Mouse (Mus musculus): ENCODE results near the gene Trim63. TPM values are rescaled to one million over a fixed set of nuclear protein-coding genes. Genes with fewer than 3 reads are reported as not detected.

Gene Trim63
- polyA plus RNA-seq, 1 experiment from 2014 or later: 0.11 TPM

DNA sequence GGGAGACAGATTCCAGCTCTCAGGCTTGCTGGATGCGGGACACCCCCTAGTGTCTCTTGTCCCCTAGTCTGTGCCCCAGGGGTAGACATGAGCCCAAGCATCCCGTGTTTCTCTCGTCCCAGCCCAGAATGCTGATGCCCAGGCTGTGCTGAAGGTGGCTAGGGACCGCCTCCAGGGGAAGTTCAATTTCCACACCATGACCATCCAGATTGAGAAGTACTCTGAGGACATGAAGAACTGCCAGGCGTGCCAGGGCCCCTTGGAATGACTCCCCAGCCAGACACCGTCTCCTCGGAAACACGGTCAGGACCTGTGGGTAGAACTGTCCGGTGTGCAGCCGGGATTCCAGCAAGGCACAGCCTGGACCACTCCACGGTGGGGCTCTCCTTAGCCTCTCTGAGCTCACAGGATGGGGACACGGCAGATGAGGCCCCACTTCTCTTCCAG is 37.4 kb downstream of the Trim63 start:
- Histone ChIP-seq H3K4me2 (ENCODE audit: low read length) (no peak overlapping the region), H3K4me3 (replicated peaks; ENCODE audit: low read depth, low read length) (no peak overlapping the region), H3K27ac (replicated peaks; ENCODE audit: low read depth, low read length) (no peak overlapping the region), H3K9ac (replicated peaks; ENCODE audit: low read length) (no peak overlapping the region), H3K9me3 (ENCODE audit: control insufficient read depth, low read length) (no peaks in the 10 kb centered on the region), H3K4me1 (ENCODE audit: control insufficient read depth, insufficient read depth, low read length) (0 out of 2 replicates have a peak, but pooled peaks cover 3% of the 10 kb centered on the region), H3K36me3 (ENCODE audit: control insufficient read depth, insufficient read depth, low read length) (no peaks in the 10 kb centered on the region), H3K27me3 (ENCODE audit: control insufficient read depth, insufficient read depth, low read length) (no peaks in the 10 kb centered on the region; the same call in 1 of the 2 replicates)
- WGBS: 54% methylated on average over 12 of the region's 12 CpGs
- no peak for ATAC-seq (ENCODE audit: low FRiP score, low TSS enrichment)
- DNase-seq: no peak

DNA sequence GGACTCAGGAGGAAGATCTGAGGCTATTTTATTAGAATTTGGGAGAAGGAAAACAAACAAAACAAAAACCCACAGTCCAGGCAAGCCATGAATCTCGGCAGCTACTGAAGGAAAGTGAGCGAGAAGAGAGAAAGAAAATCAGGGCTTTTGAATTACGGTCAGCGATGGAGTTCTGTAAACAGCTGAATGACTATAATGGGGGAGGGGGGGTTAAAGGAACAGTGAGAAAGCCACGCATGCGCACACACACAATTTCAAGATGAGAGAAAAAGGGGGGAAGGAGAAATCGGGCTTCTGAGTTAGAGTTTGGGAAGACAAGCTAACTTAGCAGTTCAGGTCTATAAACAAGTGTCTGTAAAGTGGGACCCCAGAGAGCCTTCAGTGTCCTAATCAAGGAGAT is 38.0 kb downstream of the Trim63 start:
- Histone ChIP-seq H3K4me2 (ENCODE audit: low read length) (no peak overlapping the region), H3K4me1 (ENCODE audit: control insufficient read depth, insufficient read depth, low read length) (0 out of 2 replicates have a peak, but pooled peaks cover 5% of the 10 kb centered on the region), H3K36me3 (ENCODE audit: control insufficient read depth, insufficient read depth, low read length) (no peaks in the 10 kb centered on the region), H3K4me3 (replicated peaks; ENCODE audit: low read depth, low read length) (no peak overlapping the region), H3K27ac (replicated peaks; ENCODE audit: low read depth, low read length) (no peak overlapping the region), H3K9ac (replicated peaks; ENCODE audit: low read length) (no peak overlapping the region), H3K27me3 (ENCODE audit: control insufficient read depth, insufficient read depth, low read length) (no peaks in the 10 kb centered on the region; the same call in 1 of the 2 replicates), H3K9me3 (ENCODE audit: control insufficient read depth, low read length) (no peaks in the 10 kb centered on the region)
- no peak for ATAC-seq (ENCODE audit: low FRiP score, low TSS enrichment)
- no peak for DNase-seq
- WGBS: 81% methylated on average over 7 of the region's 7 CpGs

DNA sequence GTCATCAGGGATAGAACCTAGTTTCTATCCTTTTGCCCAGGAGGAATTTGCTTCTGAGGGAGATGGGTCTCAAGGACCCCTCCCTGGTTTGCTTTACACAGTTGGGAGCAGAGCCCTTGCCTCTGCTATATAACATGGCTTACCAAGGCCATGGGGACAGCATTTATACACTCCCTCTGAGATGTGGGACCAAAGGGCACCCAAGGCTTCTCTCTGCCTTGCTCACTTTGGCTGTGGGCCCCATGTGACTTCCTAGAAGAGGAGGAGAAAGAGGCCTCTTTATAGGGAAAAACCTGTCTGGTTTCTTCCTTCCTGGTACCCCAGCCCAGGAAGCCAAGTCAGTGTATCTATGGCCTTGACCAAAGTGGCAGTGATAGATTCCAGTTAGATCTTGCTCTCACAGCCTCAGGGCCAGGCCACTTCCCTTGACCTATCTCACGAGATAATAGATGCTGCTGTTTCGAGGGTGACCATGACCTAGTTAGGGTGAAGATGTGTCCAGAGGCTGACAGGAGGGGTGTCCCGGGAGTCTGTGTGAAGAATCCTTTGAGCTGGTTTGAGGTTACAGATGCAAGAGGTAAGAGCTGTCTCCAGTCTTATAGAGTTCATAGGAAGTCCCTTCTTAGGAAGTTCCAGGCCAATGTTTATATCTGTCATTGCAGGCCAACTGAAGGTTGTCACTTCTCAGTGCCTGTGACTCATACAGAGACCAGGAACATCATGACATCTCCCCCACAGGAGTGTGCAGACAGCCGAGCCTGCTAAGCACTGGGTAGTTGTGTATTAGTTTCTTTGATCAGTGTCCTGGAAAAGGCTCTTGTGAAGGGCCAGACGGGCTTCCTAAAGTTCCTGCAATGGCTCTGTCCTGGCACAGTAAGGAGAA is 38.8 kb downstream of the Trim63 start:
- WGBS: 59% methylated on average over 5 of the region's 5 CpGs
- Histone ChIP-seq H3K4me1 (ENCODE audit: control insufficient read depth, insufficient read depth, low read length) (0 out of 2 replicates have a peak, but pooled peaks cover 5% of the 10 kb centered on the region), H3K4me2 (ENCODE audit: low read length) (no peak overlapping the region), H3K9ac (replicated peaks; ENCODE audit: low read length) (no peak overlapping the region), H3K9me3 (ENCODE audit: control insufficient read depth, low read length) (no peaks in the 10 kb centered on the region), H3K27ac (replicated peaks; ENCODE audit: low read depth, low read length) (no peak overlapping the region), H3K27me3 (ENCODE audit: control insufficient read depth, insufficient read depth, low read length) (no peaks in the 10 kb centered on the region; the same call in 1 of the 2 replicates), H3K4me3 (replicated peaks; ENCODE audit: low read depth, low read length) (no peak overlapping the region), H3K36me3 (ENCODE audit: control insufficient read depth, insufficient read depth, low read length) (no peaks in the 10 kb centered on the region)
- ATAC-seq (ENCODE audit: low FRiP score, low TSS enrichment): no peak
- DNase-seq: no peak

DNA sequence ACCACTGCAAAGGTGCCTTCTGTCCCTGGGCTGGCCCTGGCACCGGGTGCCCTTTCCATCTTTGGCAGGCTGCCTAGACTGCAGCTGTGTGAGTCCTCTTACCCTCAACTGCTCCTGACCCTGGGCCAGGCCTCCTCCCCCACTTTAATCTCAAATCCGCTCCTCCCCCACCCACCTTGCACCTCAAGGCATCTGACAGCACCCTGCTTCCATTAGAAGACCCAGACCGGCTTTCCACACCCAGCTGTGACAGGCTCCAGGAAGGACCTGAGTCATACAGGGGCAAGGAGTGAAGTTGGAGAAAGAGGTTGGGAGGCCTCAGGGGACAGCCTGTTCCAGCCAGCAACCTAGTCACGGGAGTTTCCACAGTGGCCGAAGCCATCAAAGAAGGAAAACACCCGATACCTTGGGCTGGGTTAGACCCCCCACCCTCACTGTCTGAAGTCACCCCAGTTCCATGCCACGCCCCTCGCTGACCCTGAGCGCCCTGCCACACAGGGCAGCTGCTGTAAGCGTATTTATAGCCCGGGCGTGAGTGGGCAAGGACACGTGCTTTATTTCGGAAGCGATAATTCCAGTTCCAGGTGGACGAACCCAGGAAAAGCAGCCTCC is 41.0 kb downstream of the Trim63 start:
- 0 out of 2 replicates have a peak, but pooled peaks cover 5% of the 10 kb centered on the region for H3K4me1 ChIP-seq (ENCODE audit: control insufficient read depth, insufficient read depth, low read length)
- no peak overlapping the region for H3K9ac ChIP-seq (replicated peaks; ENCODE audit: low read length)
- no peaks in the 10 kb centered on the region; the same call in 1 of the 2 replicates for H3K27me3 ChIP-seq (ENCODE audit: control insufficient read depth, insufficient read depth, low read length)
- no peaks in the 10 kb centered on the region for H3K9me3 ChIP-seq (ENCODE audit: control insufficient read depth, low read length)
- DNase-seq (no peak), ATAC-seq (ENCODE audit: low FRiP score, low TSS enrichment) (no peak)
- WGBS: 63% methylated on average over 16 of the region's 16 CpGs
- no peak overlapping the region for H3K4me2 ChIP-seq (ENCODE audit: low read length)
- no peaks in the 10 kb centered on the region for H3K36me3 ChIP-seq (ENCODE audit: control insufficient read depth, insufficient read depth, low read length)
- H3K4me3 ChIP-seq (replicated peaks; ENCODE audit: low read depth, low read length): no peak overlapping the region
- H3K27ac ChIP-seq (replicated peaks; ENCODE audit: low read depth, low read length): no peak overlapping the region

DNA sequence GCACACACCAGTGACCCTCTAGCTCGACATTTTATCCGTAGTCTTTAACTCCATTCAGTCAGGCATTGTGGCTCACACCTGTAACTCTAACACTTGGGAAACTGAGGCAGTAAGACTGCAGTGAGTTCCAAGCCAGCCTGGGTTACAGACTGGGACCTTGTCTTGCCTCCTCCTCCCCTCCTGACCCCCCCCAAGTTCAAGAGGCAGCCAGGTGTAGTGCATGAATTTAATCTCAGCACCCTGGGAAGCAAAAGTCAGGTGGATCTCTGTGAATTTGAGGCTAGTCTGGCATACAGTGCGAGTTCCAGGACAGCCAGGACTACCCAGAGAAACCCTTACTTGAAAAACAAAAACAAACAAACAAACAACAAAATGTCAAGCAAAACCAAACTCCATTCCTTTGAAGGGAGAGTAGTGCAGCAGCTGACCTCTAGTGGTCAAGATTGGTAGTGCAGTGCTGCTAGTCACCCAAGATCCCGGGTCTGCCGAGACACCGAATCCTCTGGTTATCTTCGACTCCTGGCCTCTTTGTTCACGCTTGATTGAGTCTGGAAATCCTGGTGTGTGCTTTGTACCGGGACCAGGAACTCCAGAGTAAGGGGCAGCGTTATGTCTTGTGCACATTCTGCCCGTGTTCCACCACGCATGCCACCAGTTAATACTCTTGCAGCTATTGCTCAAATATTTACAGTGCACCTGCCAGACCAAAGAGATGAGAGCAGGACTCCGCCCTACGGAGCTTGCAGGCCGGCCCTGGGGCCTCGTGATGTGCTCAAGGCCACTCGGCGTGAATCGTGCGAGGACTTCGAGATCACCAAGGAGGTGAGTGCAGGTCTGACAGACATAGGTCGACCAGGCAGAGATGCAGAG is 41.9 kb downstream of the Trim63 start:
- Histone ChIP-seq H3K9me3 (ENCODE audit: control insufficient read depth, low read length) (no peaks in the 10 kb centered on the region), H3K4me3 (replicated peaks; ENCODE audit: low read depth, low read length) (peak overlapping the region; percentile 18; the same call in 1 of the 2 replicates), H3K27me3 (ENCODE audit: control insufficient read depth, insufficient read depth, low read length) (no peaks in the 10 kb centered on the region; the same call in 1 of the 2 replicates), H3K27ac (replicated peaks; ENCODE audit: low read depth, low read length) (no peak overlapping the region), H3K4me1 (ENCODE audit: control insufficient read depth, insufficient read depth, low read length) (0 out of 2 replicates have a peak, but pooled peaks cover 5% of the 10 kb centered on the region), H3K36me3 (ENCODE audit: control insufficient read depth, insufficient read depth, low read length) (no peaks in the 10 kb centered on the region), H3K4me2 (ENCODE audit: low read length) (peak overlapping the region; percentile 46), H3K9ac (replicated peaks; ENCODE audit: low read length) (peak overlapping the region; percentile 39; the same call in 1 of the 2 replicates)
- DNase-seq: peak; percentile 92
- no peak for ATAC-seq (ENCODE audit: low FRiP score, low TSS enrichment)
- 17% methylated on average over 22 of the region's 22 CpGs for WGBS

DNA sequence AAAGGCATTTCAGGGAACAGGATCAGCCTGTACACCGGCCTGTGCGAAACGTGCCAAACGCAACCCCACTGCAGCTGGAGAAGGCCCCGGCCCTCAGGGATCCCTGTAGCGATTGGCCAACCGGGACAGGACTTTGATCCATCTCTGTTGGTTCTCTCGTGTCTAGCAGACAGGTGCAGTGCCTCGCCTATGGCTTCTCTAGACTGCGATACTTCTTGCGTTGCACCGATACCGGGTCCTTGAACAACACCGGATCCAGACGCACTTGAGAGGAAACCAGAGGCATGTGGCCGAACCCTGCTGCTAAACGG is 42.5 kb downstream of the Trim63 start:
- Histone ChIP-seq H3K4me2 (ENCODE audit: low read length) (peak overlapping the region; percentile 46), H3K27me3 (ENCODE audit: control insufficient read depth, insufficient read depth, low read length) (no peaks in the 10 kb centered on the region; the same call in 1 of the 2 replicates), H3K9ac (replicated peaks; ENCODE audit: low read length) (peak overlapping the region; percentile 39; the same call in 1 of the 2 replicates), H3K36me3 (ENCODE audit: control insufficient read depth, insufficient read depth, low read length) (no peaks in the 10 kb centered on the region), H3K27ac (replicated peaks; ENCODE audit: low read depth, low read length) (no peak overlapping the region), H3K4me3 (replicated peaks; ENCODE audit: low read depth, low read length) (peak overlapping the region; percentile 18; the same call in 1 of the 2 replicates), H3K4me1 (ENCODE audit: control insufficient read depth, insufficient read depth, low read length) (0 out of 2 replicates have a peak, but pooled peaks cover 5% of the 10 kb centered on the region), H3K9me3 (ENCODE audit: control insufficient read depth, low read length) (no peaks in the 10 kb centered on the region)
- DNase-seq (no peak), ATAC-seq (ENCODE audit: low FRiP score, low TSS enrichment) (no peak)
- WGBS: 37% methylated on average over 17 of the region's 17 CpGs

DNA sequence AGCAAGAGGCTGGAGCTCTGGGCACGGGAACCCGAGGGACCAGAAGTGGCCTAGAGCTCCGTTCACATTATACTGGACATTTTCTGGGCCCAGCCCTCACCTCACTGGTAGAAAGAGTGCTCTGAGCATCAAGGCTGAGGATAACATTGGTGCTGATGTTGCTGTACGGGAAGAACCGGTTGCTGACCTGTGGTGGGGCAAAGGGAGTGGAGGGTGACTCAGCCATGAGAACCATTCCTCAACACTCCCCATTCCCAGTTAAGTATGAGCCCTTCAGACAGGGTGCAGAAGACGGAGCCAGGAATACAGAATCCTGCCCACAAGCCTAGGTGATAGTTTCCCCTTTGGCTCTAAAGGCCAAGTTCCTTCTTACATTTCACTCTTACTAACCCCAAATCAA is 44.7 kb downstream of the Trim63 start:
- 86% methylated on average over 6 of the region's 6 CpGs for WGBS
- H3K4me3 ChIP-seq (replicated peaks; ENCODE audit: low read depth, low read length): no peak overlapping the region
- H3K9ac ChIP-seq (replicated peaks; ENCODE audit: low read length): no peak overlapping the region
- ATAC-seq (ENCODE audit: low FRiP score, low TSS enrichment) (no peak), DNase-seq (no peak)
- H3K27me3 ChIP-seq (ENCODE audit: control insufficient read depth, insufficient read depth, low read length): no peaks in the 10 kb centered on the region; the same call in 1 of the 2 replicates
- no peaks in the 10 kb centered on the region for H3K36me3 ChIP-seq (ENCODE audit: control insufficient read depth, insufficient read depth, low read length)
- H3K4me1 ChIP-seq (ENCODE audit: control insufficient read depth, insufficient read depth, low read length): 0 out of 2 replicates have a peak, but pooled peaks cover 5% of the 10 kb centered on the region
- H3K27ac ChIP-seq (replicated peaks; ENCODE audit: low read depth, low read length): no peak overlapping the region
- H3K9me3 ChIP-seq (ENCODE audit: control insufficient read depth, low read length): no peaks in the 10 kb centered on the region
- H3K4me2 ChIP-seq (ENCODE audit: low read length): no peak overlapping the region

DNA sequence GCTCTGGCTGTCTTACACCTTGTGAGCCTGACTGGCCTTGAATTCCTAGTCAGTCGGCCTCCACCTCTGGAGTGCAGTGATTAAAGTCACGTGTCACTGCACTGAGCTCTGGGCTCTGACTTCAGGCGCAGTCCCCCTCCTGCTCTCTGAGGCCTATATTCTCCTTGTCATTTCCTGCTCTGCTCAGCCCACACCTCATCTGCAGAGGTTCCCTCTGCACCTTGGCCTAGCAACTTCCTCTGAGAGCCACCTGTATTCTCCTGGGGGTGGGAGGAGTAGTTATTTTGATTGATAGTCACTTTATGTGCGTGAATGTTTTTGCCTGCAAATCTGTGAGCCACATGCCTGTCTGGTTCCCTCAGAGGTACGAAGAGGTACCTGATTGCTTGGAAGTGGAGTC is 46.3 kb downstream of the Trim63 start:
- H3K4me3 ChIP-seq (replicated peaks; ENCODE audit: low read depth, low read length): no peak overlapping the region
- H3K4me2 ChIP-seq (ENCODE audit: low read length): no peak overlapping the region
- no peak overlapping the region for H3K9ac ChIP-seq (replicated peaks; ENCODE audit: low read length)
- no peak overlapping the region for H3K27ac ChIP-seq (replicated peaks; ENCODE audit: low read depth, low read length)
- DNase-seq (no peak), ATAC-seq (ENCODE audit: low FRiP score, low TSS enrichment) (no peak)
- H3K4me1 ChIP-seq (ENCODE audit: control insufficient read depth, insufficient read depth, low read length): 0 out of 2 replicates have a peak, but pooled peaks cover 5% of the 10 kb centered on the region
- no peaks in the 10 kb centered on the region for H3K36me3 ChIP-seq (ENCODE audit: control insufficient read depth, insufficient read depth, low read length)
- no peaks in the 10 kb centered on the region; the same call in 1 of the 2 replicates for H3K27me3 ChIP-seq (ENCODE audit: control insufficient read depth, insufficient read depth, low read length)
- H3K9me3 ChIP-seq (ENCODE audit: control insufficient read depth, low read length): no peaks in the 10 kb centered on the region
- 43% methylated on average over 5 of the region's 5 CpGs for WGBS

Data from midbrain, embryonic 14.5 days (tissue).